Mouse (Mus musculus) limb, embryonic 14.5 days (tissue): ENCODE results near the gene Fgfr2. TPM values are rescaled to one million over a fixed set of nuclear protein-coding genes. Genes with fewer than 3 reads are reported as not detected.

Experiments
- ATAC-seq: fragments of 200-750 bp; cut with Nextera tagmentation; 2 replicates; pipeline ENCODE4 v1.8.0; 2017; ENCODE audit warnings: low read depth, moderate number of reproducible peaks, moderate TSS enrichment; ENCODE audit not compliant: low FRiP score
- DNase-seq: peaks from one replicate; pipeline ENCODE4 v3.0.0-alpha.2; 2015; ENCODE audit warnings: low spot score
- H3K27ac ChIP-seq: fragments of 300-500 bp; sonication (generic); replicated peaks from 2 replicates; pipeline ENCODE4 v1.5.1; 2014; ENCODE audit warnings: low read depth, mild to moderate bottlenecking, low read length, moderate library complexity, mixed read lengths
- H3K27me3 ChIP-seq: fragments of 300-500 bp; sonication (generic); 2 replicates; pipeline ENCODE4 v1.6.1; 2014; ENCODE audit warnings: low read length, mixed read lengths; ENCODE audit not compliant: control insufficient read depth, insufficient read depth
- H3K36me3 ChIP-seq: fragments of 300-500 bp; sonication (generic); 2 replicates; pipeline ENCODE4 v1.6.1; 2014; ENCODE audit warnings: mild to moderate bottlenecking, low read length, moderate library complexity, mixed read lengths; ENCODE audit not compliant: control insufficient read depth, insufficient read depth
- H3K4me1 ChIP-seq: fragments of 300-500 bp; sonication (generic); 2 replicates; pipeline ENCODE4 v1.6.1; 2014; ENCODE audit warnings: antibody characterized with exemption, low read length, mixed read lengths; ENCODE audit not compliant: control insufficient read depth, insufficient read depth
- H3K4me2 ChIP-seq: fragments of 300-500 bp; sonication (generic); replicated peaks from 2 replicates; pipeline ENCODE4 v1.6.1; 2014; ENCODE audit warnings: low read depth, mild to moderate bottlenecking, low read length, moderate library complexity; ENCODE audit not compliant: severe bottlenecking
- H3K4me3 ChIP-seq: fragments of 300-500 bp; sonication (generic); replicated peaks from 2 replicates; pipeline ENCODE4 v1.5.1; 2014; ENCODE audit warnings: low read length
- H3K9ac ChIP-seq: fragments of 300-500 bp; sonication (generic); 2 replicates; pipeline ENCODE4 v1.6.1; 2014; ENCODE audit warnings: mild to moderate bottlenecking, low read depth, low read length, moderate library complexity; ENCODE audit not compliant: severe bottlenecking
- H3K9me3 ChIP-seq: fragments of 300-500 bp; sonication (generic); 2 replicates; pipeline ENCODE4 v1.6.1; 2016; ENCODE audit warnings: low read length; ENCODE audit not compliant: control insufficient read depth
- POLR2A ChIP-seq: fragments of 200-500 bp; IDR thresholded peaks from 2 replicates; pipeline ENCODE4 v1.8.0; 2012; ENCODE audit warnings: inconsistent platforms, mild to moderate bottlenecking, moderate library complexity, borderline replicate concordance; ENCODE audit not compliant: insufficient read depth, insufficient read length; ENCODE audit errors: extremely low read depth
- WGBS: fragments of 180-500 bp; shearing (Covaris S2); extraction: QIAGEN DNeasy Blood & Tissue Kit; methylation state at CpG from one replicate; pipeline ENCODE4 v1.1.7; 2014; 5-methylcytosine and 5-hydroxymethylcytosine counted together
- polyA plus RNA-seq, 2 experiments: library from polyadenylated mRNA; depleted of rRNA in 1 of 2; stranded (reverse) in 1 of 2; unstranded in 1 of 2; fragments of >200 nt; fragmentation: Nextera tagmentation in 1 of 2; extraction: Ambion mirVana in 1 of 2; gene quantifications; 2 replicates each; pipeline versions ENCODE4 v1.2.1 to v1.2.3; 2012 to 2014

The Fgfr2 gene
- polyA plus RNA-seq, 2 experiments: 131 to 133 TPM

DNA sequence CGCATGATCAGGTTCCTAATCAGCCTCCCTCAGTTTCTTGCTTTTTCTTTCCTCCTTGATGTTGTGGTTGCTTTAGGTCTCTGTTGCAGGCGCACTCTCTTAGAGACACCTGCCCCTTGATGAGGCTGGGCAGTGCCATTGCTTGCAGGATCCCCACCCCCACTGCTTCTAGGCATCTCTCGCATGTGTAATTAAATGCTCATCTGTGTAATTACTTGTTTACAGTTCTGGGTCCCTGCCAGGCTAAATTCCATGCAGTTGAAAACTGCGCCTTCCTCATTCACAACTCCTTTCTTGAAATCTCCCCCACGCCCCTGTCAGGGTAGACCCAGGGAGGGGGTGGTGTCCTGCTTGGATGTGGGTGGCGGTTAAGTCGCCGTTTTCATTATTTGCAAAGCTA, 1380.0 kb downstream of the Fgfr2 start:
- no peaks in the 10 kb centered on the region for H3K9me3 ChIP-seq
- H3K4me2 ChIP-seq: no peak overlapping the region
- no peak for DNase-seq
- 42% methylated on average over 8 of the region's 8 CpGs for WGBS
- H3K4me1 ChIP-seq: no peaks in the 10 kb centered on the region
- no peak for TF ChIP-seq POLR2A
- H3K27ac ChIP-seq: no peak overlapping the region
- no peak overlapping the region for H3K4me3 ChIP-seq
- H3K27me3 ChIP-seq: no peaks in the 10 kb centered on the region
- no peak for ATAC-seq
- H3K36me3 ChIP-seq: no peaks in the 10 kb centered on the region
- H3K9ac ChIP-seq: no peak overlapping the region

GRCm38 (mm10) chr7:131722783-131723575, 1400.2 kb downstream of the Fgfr2 start:
- Histone ChIP-seq H3K27me3 (0 out of 2 replicates have a peak, but pooled peaks cover 3% of the 10 kb centered on the region), H3K4me1 (no peaks in the 10 kb centered on the region), H3K4me3 (no peak overlapping the region), H3K9ac (no peak overlapping the region), H3K36me3 (no peaks in the 10 kb centered on the region), H3K27ac (no peak overlapping the region), H3K9me3 (no peaks in the 10 kb centered on the region), H3K4me2 (no peak overlapping the region)
- TF ChIP-seq POLR2A: no peak
- 9% methylated on average over 9 of the region's 9 CpGs for WGBS
- DNase-seq: no peak
- ATAC-seq: no peak

DNA sequence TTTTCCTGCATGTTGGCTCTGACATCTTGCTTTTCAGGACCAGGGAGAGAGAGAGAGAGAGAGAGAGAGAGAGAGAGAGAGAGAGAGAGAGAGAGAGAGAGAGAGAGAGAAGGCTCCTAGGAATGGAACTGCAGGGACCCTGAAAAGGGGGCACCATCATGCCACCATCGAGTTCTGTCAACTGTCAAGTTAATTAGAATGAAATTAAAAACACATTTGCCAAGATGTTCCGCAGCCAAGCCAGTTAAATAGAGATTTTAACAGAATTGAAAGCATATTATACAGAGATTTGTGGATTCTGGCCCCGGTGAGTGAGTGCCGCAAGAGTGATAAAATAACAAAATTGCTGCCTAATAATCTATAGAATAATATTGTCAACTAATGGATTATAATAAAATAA, 1400.8 kb downstream of the Fgfr2 start:
- no peaks in the 10 kb centered on the region for H3K4me1 ChIP-seq
- no peak for TF ChIP-seq POLR2A
- no peak overlapping the region for H3K4me3 ChIP-seq
- H3K9me3 ChIP-seq: no peaks in the 10 kb centered on the region
- H3K9ac ChIP-seq: no peak overlapping the region
- 10% methylated on average over 4 of the region's 4 CpGs for WGBS
- no peak for DNase-seq
- H3K4me2 ChIP-seq: no peak overlapping the region
- H3K27me3 ChIP-seq: 0 out of 2 replicates have a peak, but pooled peaks cover 3% of the 10 kb centered on the region
- no peak for ATAC-seq
- H3K36me3 ChIP-seq: no peaks in the 10 kb centered on the region
- no peak overlapping the region for H3K27ac ChIP-seq

DNA sequence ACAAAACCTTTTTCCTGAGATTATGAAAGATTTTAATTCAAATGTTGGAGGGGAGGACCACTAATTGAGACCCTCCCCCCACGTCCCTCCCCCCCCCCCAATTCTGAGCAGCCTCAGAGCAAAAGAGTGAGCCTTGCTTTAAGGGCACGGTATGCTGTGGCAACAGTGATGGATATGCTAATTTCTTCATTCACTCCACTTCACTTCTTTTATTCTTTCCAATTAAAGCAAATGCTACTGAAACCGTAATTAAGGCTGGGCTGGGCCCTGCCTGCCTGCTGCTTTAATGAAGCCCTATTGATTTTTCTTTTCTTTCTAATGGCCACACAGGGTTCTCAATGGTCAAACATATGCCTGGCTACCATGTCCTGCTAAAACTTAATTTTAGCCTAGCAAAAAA, 1404.9 kb downstream of the Fgfr2 start:
- TF ChIP-seq POLR2A: no peak
- WGBS: 32% methylated on average over 3 of the region's 3 CpGs

DNA sequence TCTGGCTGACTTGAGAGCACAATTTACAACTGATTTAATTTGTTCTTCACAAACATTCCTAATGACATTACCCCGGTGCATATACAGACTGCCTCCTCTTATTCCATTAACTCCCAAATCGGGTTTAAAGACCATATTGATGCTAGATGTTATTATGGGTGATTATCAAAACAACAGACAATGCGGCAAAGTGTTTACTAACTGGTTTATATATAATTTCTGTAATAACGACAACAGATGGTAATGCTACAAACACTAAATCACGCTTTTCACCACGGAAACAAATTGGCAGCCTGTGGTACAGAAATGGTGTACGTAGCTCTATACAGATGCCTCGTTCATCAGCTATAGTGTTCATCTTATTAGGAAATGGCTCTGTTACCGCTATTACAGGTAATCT, 1410.1 kb downstream of the Fgfr2 start:
- 72% methylated on average over 9 of the region's 9 CpGs for WGBS
- Histone ChIP-seq H3K36me3 (no peaks in the 10 kb centered on the region), H3K4me3 (no peak overlapping the region), H3K4me2 (no peak overlapping the region), H3K9me3 (no peaks in the 10 kb centered on the region), H3K27me3 (no peaks in the 10 kb centered on the region), H3K9ac (no peak overlapping the region), H3K27ac (no peak overlapping the region), H3K4me1 (0 out of 2 replicates have a peak, but pooled peaks cover 7% of the 10 kb centered on the region)
- DNase-seq (no peak), ATAC-seq (no peak)
- no peak for TF ChIP-seq POLR2A

More for the DNA sequence above, 1404.9 kb downstream of the Fgfr2 start:
- Histone ChIP-seq H3K4me2 (no peak overlapping the region), H3K4me3 (no peak overlapping the region), H3K9me3 (no peaks in the 10 kb centered on the region), H3K4me1 (no peaks in the 10 kb centered on the region), H3K27me3 (0 out of 2 replicates have a peak, but pooled peaks cover 3% of the 10 kb centered on the region), H3K27ac (no peak overlapping the region), H3K36me3 (no peaks in the 10 kb centered on the region), H3K9ac (no peak overlapping the region)
- no peak for ATAC-seq
- no peak for DNase-seq
